Mouse (Mus musculus) lung, embryonic 14.5 days (tissue): ENCODE data around the gene Tagap1. TPM values are rescaled to one million over a fixed set of nuclear protein-coding genes. Genes with fewer than 3 reads are reported as not detected.
"Not testable (repeated sequence)": the region's sequence is repeated elsewhere in the genome, so short reads cannot be mapped to it uniquely, and the experiment has no call there.

Source experiments
- ATAC-seq: fragments of 200-750 bp; cut with Nextera tagmentation; 2 replicates; pipeline ENCODE4 v1.8.0; 2017; ENCODE audit warnings: mild to moderate bottlenecking, moderate TSS enrichment, moderate library complexity; ENCODE audit not compliant: insufficient read depth
- DNase-seq: peaks from one replicate; pipeline ENCODE4 v3.0.0-alpha.2; 2015
- H3K27ac ChIP-seq: fragments of 300-500 bp; sonication (generic); 2 replicates; pipeline ENCODE4 v1.5.1; 2014; ENCODE audit warnings: low read depth, mild to moderate bottlenecking, moderate library complexity
- H3K27me3 ChIP-seq: fragments of 300-500 bp; sonication (generic); 2 replicates; pipeline ENCODE4 v1.6.1; 2014; ENCODE audit warnings: low read length, control low read depth; ENCODE audit not compliant: insufficient read depth
- H3K36me3 ChIP-seq: fragments of 300-500 bp; sonication (generic); 2 replicates; pipeline ENCODE4 v1.6.1; 2014; ENCODE audit warnings: control low read depth; ENCODE audit not compliant: insufficient read depth
- H3K4me1 ChIP-seq: fragments of 300-500 bp; sonication (generic); 2 replicates; pipeline ENCODE4 v1.6.1; 2014; ENCODE audit warnings: antibody characterized with exemption, control low read depth; ENCODE audit not compliant: insufficient read depth
- H3K4me2 ChIP-seq: fragments of 300-500 bp; sonication (generic); 2 replicates; pipeline ENCODE4 v1.6.1; 2014; ENCODE audit warnings: mild to moderate bottlenecking
- H3K4me3 ChIP-seq: fragments of 300-500 bp; sonication (generic); 2 replicates; pipeline ENCODE4 v1.5.1; 2014; ENCODE audit warnings: low read depth, low read length
- H3K9ac ChIP-seq: fragments of 300-500 bp; sonication (generic); 2 replicates; pipeline ENCODE4 v1.6.1; 2014
- H3K9me3 ChIP-seq: fragments of 300-500 bp; sonication (generic); 2 replicates; pipeline ENCODE4 v1.6.1; 2016; ENCODE audit warnings: low read depth, low read length, control low read depth
- WGBS: fragments of 180-500 bp; shearing (Covaris S2); extraction: QIAGEN DNeasy Blood & Tissue Kit; methylation state at CpG from one replicate; pipeline ENCODE4 v1.1.7; 2014; 5-methylcytosine and 5-hydroxymethylcytosine counted together
- polyA plus RNA-seq: library from polyadenylated mRNA; unstranded; fragments of >200 nt; fragmentation: Nextera tagmentation; extraction: Ambion mirVana; gene quantifications from 2 replicates; pipeline ENCODE4 v1.2.1, GENCODE M21; 2014

Gene Tagap1
- 58.6 and 61.4 TPM in 2 replicates for polyA plus RNA-seq

- peak within 1 kb of the TSS; percentile 51 for H3K4me2 ChIP-seq
- H3K27me3 ChIP-seq, H3K36me3 ChIP-seq, H3K9me3 ChIP-seq, H3K4me1 ChIP-seq: not testable (repeated sequence)
- H3K4me3 ChIP-seq: peak within 1 kb of the TSS; percentile 43
- peak within 1 kb of the TSS; percentile 58; the same call in 1 of the 2 replicates for H3K27ac ChIP-seq
- ATAC-seq: peak; percentile 34; the same call in 1 of the 2 replicates
- 2% methylated on average over 34 of the region's 51 CpGs for WGBS
- DNase-seq: peak; percentile 6
- H3K9ac ChIP-seq: peak within 1 kb of the TSS; percentile 58
Observed at GRCm38 (mm10) chr17:6960776-6961175, at the start of gene Tagap1. Gene Tagap1 (minus strand): TSS chr17:6961156.

DNA sequence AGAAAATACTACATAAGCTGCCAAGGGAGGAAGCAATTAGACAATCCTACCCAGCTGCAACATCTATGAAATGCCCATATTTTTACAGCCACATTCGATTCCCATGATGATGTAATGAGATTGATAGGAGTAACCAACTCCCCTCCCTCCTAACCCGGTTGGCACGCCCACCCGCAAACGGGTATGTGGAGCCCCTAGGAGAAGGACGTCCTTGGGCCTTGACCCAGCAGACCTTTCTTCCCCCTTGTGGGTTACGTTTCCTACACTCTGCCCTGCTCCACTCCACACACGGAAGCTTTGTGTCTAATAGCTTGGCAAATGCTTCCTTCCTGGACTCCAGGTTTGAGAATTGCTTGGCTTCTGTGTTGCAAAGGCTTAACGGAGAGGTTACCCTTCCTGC is 48.9 kb upstream of the Tagap1 start:
- H3K36me3 ChIP-seq, H3K27me3 ChIP-seq, ATAC-seq, H3K4me2 ChIP-seq, H3K4me3 ChIP-seq, H3K9ac ChIP-seq, H3K27ac ChIP-seq, H3K4me1 ChIP-seq, H3K9me3 ChIP-seq: not testable (repeated sequence)
- peak; percentile 3 for DNase-seq
- 56% methylated on average over 4 of the region's 9 CpGs for WGBS

DNA sequence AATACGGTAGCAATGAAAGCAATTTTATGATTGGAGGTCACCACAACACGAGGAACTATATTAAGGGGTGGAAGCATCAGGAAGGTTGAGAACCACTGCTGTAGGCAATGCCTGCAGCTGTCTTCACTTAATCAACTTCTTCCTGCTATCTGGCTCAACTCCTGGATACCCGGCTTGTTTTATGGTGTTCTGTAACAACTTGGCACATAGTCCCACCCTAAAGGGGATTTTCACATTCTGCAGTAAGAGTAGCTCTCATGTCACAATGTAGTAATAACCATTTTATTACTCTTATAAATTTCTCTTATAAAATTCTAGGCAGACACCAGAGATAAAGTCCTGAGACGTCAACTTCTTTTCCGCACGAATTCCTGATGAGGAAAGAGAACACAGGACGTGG is 48.5 kb upstream of the Tagap1 start:
- not testable (repeated sequence) for DNase-seq, H3K36me3 ChIP-seq, H3K27me3 ChIP-seq, H3K27ac ChIP-seq, H3K4me3 ChIP-seq, ATAC-seq, H3K9ac ChIP-seq, H3K9me3 ChIP-seq, H3K4me2 ChIP-seq, H3K4me1 ChIP-seq
- WGBS: no CpG with 5 or more reads among the region's 7 CpGs

DNA sequence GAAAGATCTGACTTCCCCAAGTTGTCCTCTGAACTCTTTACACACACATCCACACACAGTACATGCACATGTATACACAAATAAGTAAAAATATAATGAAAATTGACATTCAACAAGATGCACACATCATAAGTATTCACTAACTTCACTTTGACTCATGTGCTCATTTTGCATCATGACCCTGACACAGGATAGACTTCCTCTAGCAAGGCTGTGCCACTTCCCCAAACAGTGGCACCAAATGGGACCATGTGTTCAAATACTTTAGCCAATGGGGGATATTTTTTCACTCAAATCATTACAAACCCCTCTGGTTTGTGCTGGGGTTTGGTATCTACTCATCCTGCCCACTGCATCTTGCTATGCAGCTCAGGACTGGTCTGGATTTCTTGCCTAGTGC is 47.9 kb upstream of the Tagap1 start:
- H3K27ac ChIP-seq, H3K27me3 ChIP-seq, H3K4me1 ChIP-seq, H3K36me3 ChIP-seq, ATAC-seq, H3K9me3 ChIP-seq, H3K4me2 ChIP-seq, DNase-seq, H3K4me3 ChIP-seq, H3K9ac ChIP-seq: not testable (repeated sequence)

GRCm38 (mm10) chr17:7005646-7006045 is 44.7 kb upstream of the Tagap1 start:
- WGBS: 31% methylated on average over 2 of the region's 4 CpGs
- H3K27me3 ChIP-seq, H3K4me3 ChIP-seq, ATAC-seq, H3K4me2 ChIP-seq, H3K4me1 ChIP-seq, DNase-seq, H3K9ac ChIP-seq, H3K27ac ChIP-seq, H3K9me3 ChIP-seq, H3K36me3 ChIP-seq: not testable (repeated sequence)

- not testable (repeated sequence) for H3K27me3 ChIP-seq, H3K9me3 ChIP-seq, H3K4me2 ChIP-seq, H3K4me3 ChIP-seq, H3K36me3 ChIP-seq, H3K4me1 ChIP-seq, DNase-seq, H3K9ac ChIP-seq, H3K27ac ChIP-seq
- peak; percentile 52; the same call in 1 of the 2 replicates for ATAC-seq
- no CpG with 5 or more reads among the region's 3 CpGs for WGBS
Observed at GRCm38 (mm10) chr17:7003392-7003791, 42.4 kb upstream of the Tagap1 start.

- not testable (repeated sequence) for DNase-seq, H3K36me3 ChIP-seq, H3K27me3 ChIP-seq, H3K4me2 ChIP-seq, ATAC-seq, H3K9ac ChIP-seq, H3K4me1 ChIP-seq, H3K27ac ChIP-seq, H3K4me3 ChIP-seq, H3K9me3 ChIP-seq
- 52% methylated on average over 7 of the region's 12 CpGs for WGBS
Observed at GRCm38 (mm10) chr17:7001790-7002585, 41.0 kb upstream of the Tagap1 start.

DNA sequence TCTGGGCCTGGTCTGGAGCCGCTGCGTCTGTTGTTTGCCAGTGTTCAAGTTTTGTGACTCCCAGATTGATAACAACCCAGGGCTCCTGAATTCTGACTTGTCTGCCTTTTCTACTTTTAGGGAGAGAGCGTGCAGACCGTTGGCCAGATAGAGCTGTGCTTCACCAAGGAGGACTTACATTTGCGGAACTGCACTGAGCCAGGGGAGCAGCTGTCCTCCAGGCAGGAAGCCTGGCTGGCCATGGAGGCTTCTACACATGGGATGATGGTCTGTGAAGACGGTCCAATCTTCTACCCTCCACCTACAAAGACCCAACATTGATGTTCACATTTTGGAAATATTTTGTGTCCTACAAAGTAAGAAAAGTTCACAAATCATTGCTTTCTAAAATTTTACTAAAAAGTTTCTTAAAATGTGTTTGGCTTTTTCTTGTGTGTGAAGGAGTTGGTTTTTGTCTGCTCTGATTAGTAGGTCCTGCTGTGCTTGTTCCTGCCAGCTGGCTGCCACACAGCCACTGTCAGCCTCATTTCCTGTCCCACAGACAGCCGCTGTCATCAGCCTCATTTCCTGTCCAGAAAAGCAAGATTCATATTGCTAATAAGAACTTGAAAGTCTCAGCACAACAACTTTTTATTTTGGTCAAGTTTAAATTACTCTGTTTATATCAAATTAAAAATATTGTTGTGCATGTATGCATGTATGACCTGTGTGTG is 37.0 kb upstream of the Tagap1 start:
- H3K4me3 ChIP-seq, H3K27ac ChIP-seq, H3K27me3 ChIP-seq, H3K4me2 ChIP-seq, DNase-seq, H3K4me1 ChIP-seq, H3K36me3 ChIP-seq, ATAC-seq, H3K9me3 ChIP-seq, H3K9ac ChIP-seq: not testable (repeated sequence)
- WGBS: 80% methylated on average over 1 of the region's 7 CpGs

DNA sequence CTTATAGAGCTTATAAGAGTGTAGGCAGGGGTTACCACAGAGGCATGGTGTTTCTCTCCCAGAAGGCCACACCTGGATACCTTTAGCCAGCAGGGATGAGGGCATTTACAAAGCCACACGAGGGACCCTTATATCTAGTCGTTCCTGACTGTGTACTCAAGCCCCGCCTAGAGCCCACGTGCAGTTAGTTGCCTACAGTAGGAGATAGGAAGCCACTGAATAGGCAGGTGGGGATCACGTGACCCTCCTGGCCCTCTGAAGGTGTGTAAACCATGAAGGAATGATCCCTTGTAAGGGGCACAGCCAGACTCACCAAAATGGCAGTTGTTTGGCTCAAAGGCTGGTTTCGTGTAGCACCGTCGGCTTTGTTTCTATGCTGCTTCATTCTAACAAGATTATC is 35.9 kb upstream of the Tagap1 start:
- H3K4me1 ChIP-seq, H3K9ac ChIP-seq, H3K27me3 ChIP-seq, H3K36me3 ChIP-seq, ATAC-seq, H3K27ac ChIP-seq, H3K4me2 ChIP-seq, DNase-seq, H3K4me3 ChIP-seq, H3K9me3 ChIP-seq: not testable (repeated sequence)
- WGBS: 78% methylated on average over 8 of the region's 8 CpGs

- H3K9me3 ChIP-seq, H3K9ac ChIP-seq, H3K27ac ChIP-seq, H3K4me2 ChIP-seq, DNase-seq, ATAC-seq, H3K27me3 ChIP-seq, H3K36me3 ChIP-seq, H3K4me3 ChIP-seq, H3K4me1 ChIP-seq: not testable (repeated sequence)
- no CpG with 5 or more reads among the region's 6 CpGs for WGBS
Observed at GRCm38 (mm10) chr17:6995504-6995903, 34.5 kb upstream of the Tagap1 start.
